Mouse (Mus musculus) frontal cortex, adult (tissue): Measurements from ENCODE around the gene Mtus2.

Source experiments
- ATAC-seq: cut with Nextera tagmentation; 2 replicates; pipeline ENCODE4 v1.9.2; 2017; ENCODE audit warnings: mild to moderate bottlenecking, moderate library complexity, mixed read lengths; ENCODE audit not compliant: low TSS enrichment

Mtus2 gene

DNA sequence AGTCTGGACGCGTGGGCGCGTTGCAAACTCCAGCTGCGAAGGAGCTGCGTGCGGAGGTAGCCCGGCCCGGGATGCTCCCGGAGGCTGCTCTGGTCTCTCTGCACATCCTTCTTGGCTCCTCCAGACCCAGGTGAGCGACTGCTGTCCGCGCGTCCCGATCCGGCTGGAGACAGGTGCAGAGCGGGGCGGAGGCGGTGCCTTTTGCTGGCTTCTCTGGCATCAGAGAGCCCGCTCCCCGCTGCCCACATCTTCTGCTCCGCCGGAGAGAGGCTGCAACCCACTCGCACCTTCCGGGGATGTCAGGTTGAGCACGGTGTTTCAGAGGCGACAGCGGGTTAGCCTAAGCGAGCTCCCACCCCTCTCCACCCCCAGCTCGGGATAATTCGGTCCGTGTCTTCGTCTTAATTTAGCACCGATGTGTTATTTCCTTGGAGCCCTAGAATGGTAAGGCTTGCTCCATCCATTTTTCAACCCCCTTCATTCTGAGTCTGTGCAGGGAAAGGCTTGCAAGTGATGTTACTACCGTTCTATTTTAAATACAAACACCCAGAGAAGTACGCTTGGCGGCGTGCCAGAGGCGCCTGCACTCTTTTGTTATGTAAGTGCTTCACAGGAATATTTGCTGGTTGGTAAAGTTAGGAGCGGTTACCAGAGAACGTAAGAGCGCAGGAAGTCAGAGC, 612 bp downstream of the Mtus2 start:
- peak; percentile 73 for ATAC-seq

DNA sequence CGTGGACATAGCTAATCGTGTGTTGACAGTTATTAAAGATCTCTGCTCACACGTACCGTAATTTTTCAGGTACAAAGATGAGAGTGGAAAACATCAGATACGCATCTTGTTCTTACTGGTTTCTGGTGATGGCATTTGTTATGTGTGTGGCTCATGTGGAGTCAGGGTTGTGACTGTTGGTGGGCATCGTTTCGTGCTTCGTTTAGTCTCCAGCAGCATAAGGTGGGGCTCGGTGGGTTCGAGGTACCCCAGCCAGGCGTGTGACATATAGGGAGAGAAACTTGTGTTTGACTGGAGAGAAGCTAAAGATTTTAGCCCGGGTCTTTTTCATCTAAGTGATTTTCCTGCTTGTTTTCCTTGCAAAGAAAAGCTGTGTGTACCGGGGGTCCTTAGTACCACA, 1.4 kb downstream of the Mtus2 start:
- ATAC-seq, result no peak

DNA sequence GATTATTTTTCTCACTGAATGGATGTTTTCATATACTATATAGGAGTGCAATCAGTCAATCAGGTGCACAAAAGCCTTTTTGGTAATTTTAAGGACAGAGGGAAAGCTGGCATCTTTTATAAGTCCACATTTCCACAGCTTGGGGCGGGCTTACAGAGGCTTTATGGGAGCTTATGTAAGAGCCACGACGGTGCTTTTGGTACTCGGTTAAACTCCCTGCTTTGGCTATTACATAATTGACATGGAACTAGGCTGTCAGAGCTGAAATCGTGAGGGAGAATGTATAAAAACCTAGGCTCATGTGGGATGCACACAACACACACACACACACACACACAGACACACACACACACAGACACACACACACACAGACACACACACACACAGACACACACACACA, 2.0 kb downstream of the Mtus2 start:
- peak; percentile 38; the same call in 1 of the 2 replicates for ATAC-seq

DNA sequence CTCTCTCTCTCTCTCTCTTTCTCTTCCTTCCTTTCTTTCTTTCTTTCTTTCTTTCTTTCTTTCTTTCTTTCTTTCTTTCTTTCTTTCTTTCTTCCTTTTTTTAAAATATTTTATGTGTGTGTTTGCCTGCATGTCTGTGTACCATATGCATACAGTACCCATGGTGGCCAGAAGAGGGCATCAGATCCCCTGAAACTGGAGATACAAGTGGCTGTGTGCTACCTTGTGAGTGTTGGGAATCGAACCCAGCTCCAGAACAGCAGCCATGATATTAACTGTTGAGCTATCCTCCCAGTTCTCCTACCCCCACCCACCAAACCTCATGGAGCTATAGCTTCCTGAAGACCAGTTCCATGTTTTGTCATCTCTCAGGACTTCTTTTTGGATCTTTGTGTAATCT, 3.7 kb downstream of the Mtus2 start:
- no peak for ATAC-seq

DNA sequence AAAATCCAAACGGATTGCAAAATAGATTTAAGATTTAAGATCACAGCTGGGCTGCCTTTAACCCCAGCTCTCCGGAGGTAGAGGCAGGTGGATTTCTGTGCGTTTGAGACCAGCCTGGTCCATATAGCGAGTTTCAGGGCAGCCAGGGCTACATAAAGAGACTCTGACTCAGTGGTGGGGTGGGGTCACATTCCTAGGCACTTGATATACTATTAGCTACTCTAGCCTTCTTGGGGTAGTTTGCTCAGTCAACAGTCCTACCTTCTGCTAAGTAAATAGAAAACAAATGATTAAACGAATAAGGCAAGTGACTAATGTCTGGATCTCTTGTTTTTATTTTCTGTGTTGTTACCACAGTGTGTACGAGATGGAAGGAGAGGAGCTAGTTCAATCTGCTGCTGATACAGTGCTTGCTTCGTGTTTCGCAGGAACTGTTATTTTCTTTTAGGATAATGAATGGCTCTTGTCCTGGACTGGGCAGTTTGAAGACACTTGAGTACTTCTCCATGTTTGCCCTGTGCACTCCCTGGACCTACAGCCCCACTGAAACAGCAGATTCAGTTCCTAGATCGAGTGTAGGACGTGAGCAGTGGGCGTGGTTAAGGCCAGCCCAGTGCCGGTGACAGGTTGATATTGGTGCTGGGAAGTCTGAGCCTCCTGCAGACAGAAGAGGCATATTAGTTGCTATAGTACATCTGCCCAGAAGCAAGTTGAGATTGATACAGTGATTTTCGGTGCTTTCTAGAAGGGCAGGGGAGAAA, 6.9 kb downstream of the Mtus2 start:
- ATAC-seq, result no peak

- no peak for ATAC-seq
Measured at GRCm38 (mm10) chr5:147964776-147965175, 7.7 kb downstream of the Mtus2 start.

GRCm38 (mm10) chr5:147966646-147967045, 9.5 kb downstream of the Mtus2 start:
- ATAC-seq, result no peak

- ATAC-seq, result no peak
Measured at GRCm38 (mm10) chr5:147969566-147969965, 12.4 kb downstream of the Mtus2 start.

GRCm38 (mm10) chr5:147976001-147976400, 18.9 kb downstream of the Mtus2 start:
- ATAC-seq, result no peak

- ATAC-seq, result peak; percentile 89
Measured at GRCm38 (mm10) chr5:147980606-147981005, 23.5 kb downstream of the Mtus2 start.

- 0 out of 2 replicates have a peak, but pooled peaks have one; percentile 13 for ATAC-seq
Measured at GRCm38 (mm10) chr5:147990289-147990688, 33.2 kb downstream of the Mtus2 start.

DNA sequence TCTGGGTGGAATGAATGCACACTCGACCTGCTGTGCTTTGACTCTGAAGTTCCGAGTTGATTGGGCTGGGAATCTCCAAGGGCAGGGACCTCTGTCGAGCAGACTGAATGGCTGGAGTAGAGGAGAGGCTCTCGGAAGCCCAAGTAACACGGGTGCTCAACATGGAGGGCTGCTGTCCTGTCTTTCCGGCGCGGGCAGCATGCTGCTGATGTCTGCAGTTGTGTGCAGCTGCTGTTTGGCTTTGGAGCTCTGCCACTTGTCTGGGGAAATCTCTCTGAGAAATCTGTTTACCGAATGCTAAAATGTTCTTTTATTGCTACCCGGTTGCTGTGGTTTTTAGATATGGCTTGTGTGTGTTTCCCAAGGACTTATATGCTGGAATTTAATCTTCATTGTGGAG, 33.7 kb downstream of the Mtus2 start:
- 0 out of 2 replicates have a peak, but pooled peaks have one; percentile 20 for ATAC-seq

DNA sequence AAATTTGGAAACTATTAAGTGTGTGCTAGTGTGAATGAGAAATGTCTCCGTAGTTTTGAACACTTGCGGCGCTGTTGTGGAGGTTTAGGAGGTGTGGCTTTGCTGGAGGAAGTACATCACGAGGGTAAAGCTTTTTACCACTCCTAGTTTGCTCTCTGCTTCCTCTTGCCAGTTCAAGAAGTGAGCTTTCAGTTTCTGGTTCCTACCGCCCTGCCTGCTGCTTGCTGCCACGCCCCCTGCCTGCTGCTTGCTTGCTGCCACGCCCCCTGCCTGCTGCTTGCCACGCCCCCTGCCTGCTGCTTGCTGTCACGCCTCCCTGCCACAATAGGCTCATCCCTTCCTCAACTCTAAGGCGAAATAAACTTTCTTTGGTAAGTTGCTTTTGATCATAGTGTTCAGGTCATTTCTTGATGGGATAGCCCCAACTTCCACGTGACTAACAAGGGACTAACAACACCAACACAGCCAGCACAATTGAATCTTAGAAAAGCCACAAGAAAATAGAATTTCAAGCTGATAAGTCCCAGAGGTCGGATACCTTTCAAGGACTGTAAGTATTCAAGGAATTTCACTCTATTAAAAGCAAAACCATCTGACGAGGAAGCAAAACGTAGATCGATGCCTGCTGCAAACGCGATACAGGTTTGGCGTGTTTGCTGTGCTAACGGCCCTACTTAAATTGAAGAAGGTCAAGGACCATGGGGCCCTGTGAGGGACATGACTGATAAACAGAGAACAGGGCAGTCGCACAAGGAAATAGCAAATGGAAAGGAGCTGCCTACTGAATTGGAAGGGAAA, 35.7 kb downstream of the Mtus2 start:
- ATAC-seq, result no peak

DNA sequence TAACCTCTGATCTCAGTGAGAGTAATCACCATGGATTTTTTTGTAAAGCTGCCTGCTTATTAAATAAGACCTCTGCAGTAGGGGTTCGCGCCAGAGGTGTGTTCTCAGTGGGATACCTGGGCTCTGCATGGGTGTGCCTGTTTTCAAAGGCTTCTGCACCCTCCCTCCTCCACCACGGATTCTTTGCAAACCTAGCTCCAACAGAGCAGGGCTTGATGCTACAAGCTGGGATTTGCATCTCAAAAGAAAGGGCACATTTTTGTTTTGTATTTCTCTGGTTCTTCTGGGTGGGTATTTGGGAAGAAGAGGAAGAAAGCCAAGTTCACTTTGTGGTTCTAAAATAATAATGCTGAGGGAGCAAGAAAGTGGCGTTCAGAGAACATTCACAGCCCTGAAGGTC, 48.1 kb downstream of the Mtus2 start:
- ATAC-seq, result no peak

DNA sequence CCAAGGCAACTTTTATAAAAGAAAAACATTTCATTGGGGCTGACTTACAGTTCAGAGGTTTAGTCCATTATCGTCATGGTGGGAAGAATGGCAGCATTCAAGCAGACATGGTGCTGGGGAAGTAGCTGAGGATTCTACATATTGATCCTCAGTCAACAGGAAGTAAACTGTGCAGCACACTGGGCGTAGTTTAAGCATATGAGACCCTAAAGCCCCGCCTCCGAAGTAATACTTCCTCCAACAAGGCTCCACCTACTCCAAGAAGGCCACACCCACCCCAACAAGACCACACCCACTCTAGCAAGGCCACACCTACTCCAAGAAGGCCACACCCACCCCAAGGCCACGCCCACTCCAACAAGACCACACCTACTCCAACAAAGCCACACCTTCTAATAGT, 55.0 kb downstream of the Mtus2 start:
- no peak for ATAC-seq

GRCm38 (mm10) chr5:148014133-148014854, 57.2 kb downstream of the Mtus2 start:
- ATAC-seq, result no peak

GRCm38 (mm10) chr5:148015383-148015782, 58.3 kb downstream of the Mtus2 start:
- no peak for ATAC-seq

GRCm38 (mm10) chr5:148017371-148017770, 60.3 kb downstream of the Mtus2 start:
- no peak for ATAC-seq

GRCm38 (mm10) chr5:148022784-148023183, 65.7 kb downstream of the Mtus2 start:
- no peak for ATAC-seq

- ATAC-seq, result peak; percentile 75; the same call in 1 of the 2 replicates
Measured at GRCm38 (mm10) chr5:148026401-148027349, 69.6 kb downstream of the Mtus2 start.

GRCm38 (mm10) chr5:148027985-148028384, 70.9 kb downstream of the Mtus2 start:
- no peak for ATAC-seq
